ENCODE assay signal across 12 mouse cellular contexts in the genomic region with DNA sequence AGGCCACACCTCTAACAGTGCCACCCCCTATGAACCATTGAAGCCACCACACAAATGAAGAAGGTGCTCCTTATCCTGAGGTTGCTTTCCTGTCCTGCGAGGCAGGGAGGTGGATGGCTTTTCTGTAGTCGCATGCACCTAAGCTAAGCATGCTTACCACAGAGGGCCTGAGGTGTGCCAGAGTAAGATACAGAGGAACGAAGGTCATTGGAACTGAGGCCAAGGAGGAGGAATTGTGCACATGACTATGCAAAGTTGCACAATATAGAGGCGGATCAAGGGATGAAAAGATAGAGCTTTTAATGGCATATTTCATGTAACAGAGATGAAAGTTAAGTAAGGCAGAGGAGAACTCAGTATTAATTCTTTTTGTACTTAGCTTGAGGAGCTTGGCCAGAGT.
"Had no signal": no experiment of that assay in that cellular context is flagged by ENCODE, and none has a peak within 500 bp of the region (broad histone marks: within the 10 kb centered on the region; RNA-seq: fewer than 3 reads in every experiment).

No protein-coding gene starts in this region.

- H3K9ac ChIP-seq: liver, embryonic 12.5 days; lung, embryonic 15.5 days; midbrain, embryonic 15.5 days; neural tube, embryonic 12.5 days had no signal

- DNase-seq: lung, postnatal 14 days; right cerebral cortex, postnatal 4 days; thymus, postnatal 4 days had no signal

- H3K4me3 ChIP-seq: left cerebral cortex, adult 2 months; limb, embryonic 10.5 days; liver, embryonic 12.5 days; lung, embryonic 15.5 days; megakaryocyte, embryonic 14.5 days; midbrain, embryonic 15.5 days; neural tube, embryonic 12.5 days had no signal

- H3K9me3 ChIP-seq: limb, embryonic 10.5 days; liver, embryonic 12.5 days; lung, embryonic 15.5 days; megakaryocyte, embryonic 14.5 days; midbrain, embryonic 15.5 days; neural tube, embryonic 12.5 days had no signal

- ATAC-seq: liver, embryonic 12.5 days; midbrain, embryonic 15.5 days had no signal

- H3K4me2 ChIP-seq: liver, embryonic 12.5 days; lung, embryonic 15.5 days; midbrain, embryonic 11.5 days; midbrain, embryonic 15.5 days; neural tube, embryonic 12.5 days had no signal

- H3K27ac ChIP-seq: left cerebral cortex, adult 2 months; limb, embryonic 10.5 days; liver, embryonic 12.5 days; lung, embryonic 15.5 days; macrophage; midbrain, embryonic 15.5 days; neural tube, embryonic 12.5 days had no signal

- H3K27me3 ChIP-seq: liver, embryonic 12.5 days; lung, embryonic 15.5 days; megakaryocyte, embryonic 14.5 days; midbrain, embryonic 15.5 days; neural tube, embryonic 12.5 days had no signal
